In genomic region chr9:37235951-37236737, GRCm38 (mm10) we compare ENCODE assay signal across 11 mouse cellular contexts. TPM values are rescaled to one million over a fixed set of nuclear protein-coding genes. Genes with fewer than 3 reads are reported as not detected.
DNase-seq lines count a peak whose midpoint lies in the region; ATAC-seq and TF ChIP-seq lines count a peak whose summit lies in the region.
"Had no signal": no experiment of that assay in that cellular context is flagged by ENCODE, and none has a peak within 500 bp of the region (broad histone marks: within the 10 kb centered on the region; RNA-seq: fewer than 3 reads in every experiment).

No protein-coding gene starts in this region.

- TF ChIP-seq POLR2A in lung, adult 2 months (IDR thresholded peaks at IDR 0.05; ENCODE audit: borderline replicate concordance, extremely low read depth, low read depth, low read length) = no peak

- no peaks in the 10 kb centered on the region for H3K9me3 ChIP-seq in intestine, embryonic 16.5 days (ENCODE audit: control insufficient read depth, low read length)

- DNase-seq in urinary bladder, adult 18-20 months (ENCODE audit: low spot score in 2 of 2) = peak; percentile 35
- DNase-seq in urinary bladder, adult 2 months (ENCODE audit: low spot score) = no peak
- DNase-seq in adrenal gland, adult 8-10 months = peak; percentile 16
- DNase-seq in thymus, postnatal 4 days = peak; percentile 61
- DNase-seq in right cerebral cortex, postnatal 36 days (ENCODE audit: low spot score in 2 of 2) = no peak
- DNase-seq in lung, adult 2 months = no peak
- DNase-seq: cerebellum, adult 8-10 months; gastrocnemius, postnatal 10 days; lung, embryonic 14.5 days; right cerebral cortex, postnatal 25 days had no signal

- no peaks in the 10 kb centered on the region for H3K27me3 ChIP-seq in intestine, embryonic 16.5 days (replicated peaks; ENCODE audit: control insufficient read depth, insufficient read depth, low read length)

- ATAC-seq in intestine, embryonic 16.5 days = peak; percentile 89

- H3K36me3 ChIP-seq in intestine, embryonic 16.5 days (ENCODE audit: control insufficient read depth, insufficient read depth, low read length) = no peaks in the 10 kb centered on the region

- WGBS in intestine, embryonic 16.5 days = 56% methylated on average over 4 of the region's 4 CpGs
- 57% methylated on average over 4 of the region's 4 CpGs for WGBS in lung, adult 2 months

- peak overlapping the region; percentile 57 for H3K27ac ChIP-seq in intestine, embryonic 16.5 days (ENCODE audit: low read length)

- no peak for TF ChIP-seq CTCF in lung, adult 2 months (IDR thresholded peaks at IDR 0.05; ENCODE audit: insufficient read depth, low read length)

- no peak overlapping the region for H3K4me2 ChIP-seq in intestine, embryonic 16.5 days (ENCODE audit: low read depth, low read length)
- H3K4me2 ChIP-seq: lung, embryonic 14.5 days had no signal

- no peak overlapping the region for H3K4me3 ChIP-seq in intestine, embryonic 16.5 days (ENCODE audit: low read length)
- no peak overlapping the region for H3K4me3 ChIP-seq in lung, adult 2 months (replicated peaks; ENCODE audit: extremely low read depth, low read depth, low read length)

- H3K9ac ChIP-seq in intestine, embryonic 16.5 days (ENCODE audit: low read depth, low read length) = no peak overlapping the region
- H3K9ac ChIP-seq: lung, embryonic 14.5 days had no signal

- H3K4me1 ChIP-seq in intestine, embryonic 16.5 days (ENCODE audit: control insufficient read depth, insufficient read depth, low read length) = peaks cover 8% of the 10 kb centered on the region; the same call in 1 of the 2 replicates
- H3K4me1 ChIP-seq in lung, adult 2 months (ENCODE audit: control insufficient read depth, insufficient read depth, low read length) = no peaks in the 10 kb centered on the region

RNA-seq across cellular contexts. Expression of gene Slc37a2, which starts 19.4 kb away (rescaled TPM):
- 4.7 and 5.2 TPM in 2 replicates for polyA plus RNA-seq in urinary bladder, adult 2 months (2012; rRNA removed)
- total RNA-seq in adrenal gland, adult 8-10 months (2022) = 10 to 100 TPM; 49.8 to 52.3 (median 50.9) TPM
- polyA plus RNA-seq in intestine, embryonic 16.5 days (2015; fragmentation: Nextera tagmentation; extraction: Ambion mirVana) = 8.9 and 10.8 TPM in 2 replicates
- polyA plus RNA-seq in lung, adult 2 months (2012; rRNA removed) = 4.4 and 6.5 TPM in 2 replicates

RNA-seq across cellular contexts. Expression of gene Tmem218, which starts 28.1 kb away (rescaled TPM):
- 4.4 and 5.3 TPM in 2 replicates for polyA plus RNA-seq in urinary bladder, adult 2 months (2012; rRNA removed)
- 1 to 10 TPM; 5.3 to 9.6 (median 7.4) TPM for total RNA-seq in adrenal gland, adult 8-10 months (2022)
- polyA plus RNA-seq in intestine, embryonic 16.5 days (2015; fragmentation: Nextera tagmentation; extraction: Ambion mirVana) = 7.8 and 9.0 TPM in 2 replicates
- 2.3 and 3.1 TPM in 2 replicates for polyA plus RNA-seq in lung, adult 2 months (2012; rRNA removed)

Comparison
In these comparisons a context has a peak if more than half of its experiments do, and no peak if none do; other contexts are left out.
1. DNase-seq: peak in urinary bladder, adult 18-20 months (2 of 2), adrenal gland, adult 8-10 months (single experiment) and thymus, postnatal 4 days (single experiment); none in urinary bladder, adult 2 months (single experiment), right cerebral cortex, postnatal 36 days (0 of 2) and lung, adult 2 months (single experiment).